Mouse (Mus musculus): ENCODE measurements around the gene Slc30a1. TPM values are rescaled to one million over a fixed set of nuclear protein-coding genes. Genes with fewer than 3 reads are reported as not detected.

Slc30a1 gene
- polyA plus RNA-seq, 1 experiment from 2014 or later: 1.9 TPM

DNA sequence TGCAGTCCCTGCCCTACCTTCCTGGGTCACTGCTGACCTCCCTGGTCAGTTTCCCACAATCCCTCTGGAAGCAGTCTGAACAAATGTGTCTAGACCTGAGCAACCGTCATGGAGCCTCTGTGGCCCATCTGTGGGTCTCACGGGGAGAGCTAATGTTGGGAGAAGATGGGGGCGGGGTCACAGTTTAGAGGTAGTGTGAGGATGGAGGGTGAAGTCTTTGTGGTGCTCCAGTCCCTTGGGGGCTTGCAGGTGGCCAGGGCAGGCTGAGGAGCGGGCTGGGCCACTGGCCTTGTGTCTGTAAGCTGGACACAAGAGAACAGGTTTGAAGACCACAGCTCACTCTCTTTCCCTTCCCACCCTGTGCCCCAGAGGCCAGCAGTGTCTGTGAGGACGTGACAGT, 39.2 kb downstream of the Slc30a1 start:
- Histone ChIP-seq H3K9me3 (ENCODE audit: control insufficient read depth, low read length) (no peaks in the 10 kb centered on the region), H3K9ac (ENCODE audit: low read depth, low read length) (no peak overlapping the region), H3K36me3 (ENCODE audit: control insufficient read depth, insufficient read depth, low read length) (no peaks in the 10 kb centered on the region), H3K4me3 (ENCODE audit: low read depth, low read length) (no peak overlapping the region), H3K27me3 (ENCODE audit: control insufficient read depth, insufficient read depth, low read length) (no peaks in the 10 kb centered on the region), H3K4me1 (replicated peaks; ENCODE audit: control insufficient read depth, insufficient read depth, low read length) (no peaks in the 10 kb centered on the region), H3K4me2 (replicated peaks; ENCODE audit: low read depth, low read length) (no peak overlapping the region), H3K27ac (ENCODE audit: low read depth, low read length) (no peak overlapping the region)
- 87% methylated on average over 5 of the region's 5 CpGs for WGBS
- ATAC-seq (ENCODE audit: low FRiP score) (no peak), DNase-seq (ENCODE audit: low spot score) (no peak)

DNA sequence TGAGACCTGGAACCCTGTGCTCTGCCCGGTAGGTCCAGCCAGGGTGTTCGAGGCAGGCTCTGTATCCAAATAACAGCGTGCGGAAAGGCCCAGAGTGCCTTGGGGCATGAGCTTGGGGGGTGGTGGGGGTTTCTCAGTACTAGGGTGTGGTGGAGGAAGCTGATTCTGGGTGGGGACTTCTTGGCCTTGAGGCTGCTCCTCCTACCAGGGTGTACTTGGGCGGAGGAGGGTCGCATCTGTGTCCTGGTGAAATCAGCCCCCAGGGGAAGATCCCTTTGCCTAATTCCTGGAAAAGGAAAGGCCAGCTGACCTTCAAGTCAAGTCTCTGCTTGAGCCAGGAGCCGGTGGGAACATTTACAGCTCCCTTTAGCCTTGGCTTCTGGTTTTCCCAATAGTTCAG, 39.7 kb downstream of the Slc30a1 start:
- 78% methylated on average over 7 of the region's 7 CpGs for WGBS
- no peaks in the 10 kb centered on the region for H3K27me3 ChIP-seq (ENCODE audit: control insufficient read depth, insufficient read depth, low read length)
- H3K4me2 ChIP-seq (replicated peaks; ENCODE audit: low read depth, low read length): no peak overlapping the region
- H3K4me1 ChIP-seq (replicated peaks; ENCODE audit: control insufficient read depth, insufficient read depth, low read length): no peaks in the 10 kb centered on the region
- no peaks in the 10 kb centered on the region for H3K9me3 ChIP-seq (ENCODE audit: control insufficient read depth, low read length)
- ATAC-seq (ENCODE audit: low FRiP score): no peak
- no peak overlapping the region for H3K9ac ChIP-seq (ENCODE audit: low read depth, low read length)
- no peak for DNase-seq (ENCODE audit: low spot score)
- H3K4me3 ChIP-seq (ENCODE audit: low read depth, low read length): no peak overlapping the region
- no peaks in the 10 kb centered on the region for H3K36me3 ChIP-seq (ENCODE audit: control insufficient read depth, insufficient read depth, low read length)
- no peak overlapping the region for H3K27ac ChIP-seq (ENCODE audit: low read depth, low read length)

DNA sequence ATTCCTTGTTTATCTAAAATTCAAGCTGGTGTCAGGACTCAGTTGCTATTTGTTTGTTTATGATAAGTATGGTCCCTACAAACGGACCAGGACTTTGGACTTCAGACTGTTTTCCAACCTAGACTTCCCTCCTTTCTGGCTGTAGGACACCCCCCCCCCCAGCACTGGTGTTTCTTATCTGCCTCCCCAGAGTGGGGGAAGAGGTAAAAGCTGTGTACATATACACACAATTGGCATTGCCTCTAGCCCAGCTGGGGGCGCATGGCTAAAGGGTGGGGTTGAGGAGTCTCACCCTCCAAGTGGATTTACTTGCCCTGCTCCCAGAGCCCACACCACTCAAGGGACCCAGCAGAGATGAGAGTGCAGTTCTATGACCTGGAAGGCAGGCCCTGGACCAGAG, 40.3 kb downstream of the Slc30a1 start:
- H3K27ac ChIP-seq (ENCODE audit: low read depth, low read length): no peak overlapping the region
- no peak overlapping the region for H3K4me3 ChIP-seq (ENCODE audit: low read depth, low read length)
- WGBS: 83% methylated on average over 2 of the region's 2 CpGs

DNA sequence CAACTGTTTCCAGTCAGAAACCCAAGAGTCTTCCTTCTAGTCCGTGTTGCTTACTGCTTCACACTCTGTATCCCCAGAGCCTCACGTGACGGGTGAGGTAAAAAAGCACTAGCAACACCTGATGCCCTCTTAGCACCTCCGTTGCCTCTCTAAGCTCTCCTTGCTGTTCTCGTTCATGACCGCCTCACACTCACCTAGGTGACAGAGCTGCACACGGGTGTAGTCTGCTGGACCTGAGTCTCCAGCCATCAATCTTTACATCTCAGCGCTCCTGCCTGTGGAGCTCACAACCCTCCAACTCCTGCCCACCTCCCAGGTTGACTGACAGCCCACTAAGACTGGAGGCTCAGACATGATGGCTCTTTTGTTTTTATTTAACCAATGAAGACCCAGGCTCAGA, 41.2 kb downstream of the Slc30a1 start:
- H3K9me3 ChIP-seq (ENCODE audit: control insufficient read depth, low read length): no peaks in the 10 kb centered on the region
- no peak overlapping the region for H3K27ac ChIP-seq (ENCODE audit: low read depth, low read length)
- no peaks in the 10 kb centered on the region for H3K27me3 ChIP-seq (ENCODE audit: control insufficient read depth, insufficient read depth, low read length)
- no peak overlapping the region for H3K9ac ChIP-seq (ENCODE audit: low read depth, low read length)
- H3K36me3 ChIP-seq (ENCODE audit: control insufficient read depth, insufficient read depth, low read length): no peaks in the 10 kb centered on the region
- ATAC-seq (ENCODE audit: low FRiP score) (no peak), DNase-seq (ENCODE audit: low spot score) (no peak)
- H3K4me2 ChIP-seq (replicated peaks; ENCODE audit: low read depth, low read length): no peak overlapping the region
- WGBS: 78% methylated on average over 8 of the region's 8 CpGs
- no peak overlapping the region for H3K4me3 ChIP-seq (ENCODE audit: low read depth, low read length)
- H3K4me1 ChIP-seq (replicated peaks; ENCODE audit: control insufficient read depth, insufficient read depth, low read length): no peaks in the 10 kb centered on the region

More for the DNA sequence above, 40.3 kb downstream of the Slc30a1 start:
- H3K4me1 ChIP-seq (replicated peaks; ENCODE audit: control insufficient read depth, insufficient read depth, low read length): no peaks in the 10 kb centered on the region
- no peaks in the 10 kb centered on the region for H3K27me3 ChIP-seq (ENCODE audit: control insufficient read depth, insufficient read depth, low read length)
- DNase-seq (ENCODE audit: low spot score) (no peak), ATAC-seq (ENCODE audit: low FRiP score) (no peak)
- no peak overlapping the region for H3K9ac ChIP-seq (ENCODE audit: low read depth, low read length)
- H3K4me2 ChIP-seq (replicated peaks; ENCODE audit: low read depth, low read length): no peak overlapping the region
- H3K36me3 ChIP-seq (ENCODE audit: control insufficient read depth, insufficient read depth, low read length): no peaks in the 10 kb centered on the region
- no peaks in the 10 kb centered on the region for H3K9me3 ChIP-seq (ENCODE audit: control insufficient read depth, low read length)

DNA sequence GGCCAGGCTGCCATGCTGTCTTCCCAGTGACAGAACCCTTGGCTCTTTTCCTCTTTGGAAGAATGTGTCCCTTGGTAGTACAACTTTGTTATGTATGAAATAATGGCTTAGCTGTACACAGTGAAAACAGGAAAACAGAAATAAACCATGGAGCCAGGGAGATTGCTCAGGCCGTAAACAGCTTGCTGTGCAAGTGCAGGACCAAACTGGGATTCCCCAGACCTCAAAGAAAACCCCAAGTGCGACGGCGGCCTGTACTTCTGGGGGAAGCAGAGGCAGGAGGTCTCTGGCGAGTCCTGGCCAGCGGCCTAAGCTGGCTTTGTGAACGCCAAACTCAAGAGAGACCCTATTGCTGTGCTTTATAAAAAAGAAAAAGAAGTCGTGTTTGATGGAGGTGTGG, 42.0 kb downstream of the Slc30a1 start:
- Histone ChIP-seq H3K36me3 (ENCODE audit: control insufficient read depth, insufficient read depth, low read length) (no peaks in the 10 kb centered on the region), H3K27ac (ENCODE audit: low read depth, low read length) (no peak overlapping the region), H3K9me3 (ENCODE audit: control insufficient read depth, low read length) (no peaks in the 10 kb centered on the region), H3K4me1 (replicated peaks; ENCODE audit: control insufficient read depth, insufficient read depth, low read length) (no peaks in the 10 kb centered on the region), H3K27me3 (ENCODE audit: control insufficient read depth, insufficient read depth, low read length) (no peaks in the 10 kb centered on the region), H3K4me3 (ENCODE audit: low read depth, low read length) (no peak overlapping the region), H3K4me2 (replicated peaks; ENCODE audit: low read depth, low read length) (no peak overlapping the region), H3K9ac (ENCODE audit: low read depth, low read length) (no peak overlapping the region)
- WGBS: 89% methylated on average over 8 of the region's 8 CpGs
- ATAC-seq (ENCODE audit: low FRiP score): no peak
- DNase-seq (ENCODE audit: low spot score): no peak

DNA sequence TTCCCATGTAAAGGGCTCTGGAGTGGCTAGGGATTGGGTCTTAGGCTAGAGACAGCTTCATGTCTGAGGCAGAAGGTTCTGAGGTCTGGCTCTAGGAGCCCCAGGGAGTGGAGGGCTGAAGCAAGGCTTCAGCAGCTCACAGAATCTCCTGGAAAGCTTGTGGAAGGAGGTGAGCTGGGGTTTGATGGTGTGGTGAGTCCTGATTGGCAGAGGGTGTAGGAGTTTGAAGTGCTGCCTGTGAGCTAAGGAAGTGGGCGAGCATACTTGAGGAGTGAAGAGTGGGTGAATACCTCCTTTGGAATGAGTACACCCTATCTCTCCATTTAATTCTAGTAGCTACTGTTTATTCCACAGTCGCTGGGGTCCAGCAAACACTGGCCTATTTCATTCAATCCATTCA, 44.0 kb downstream of the Slc30a1 start:
- WGBS: 62% methylated on average over 2 of the region's 2 CpGs
- ATAC-seq (ENCODE audit: low FRiP score): no peak
- no peak for DNase-seq (ENCODE audit: low spot score)
- Histone ChIP-seq H3K9ac (ENCODE audit: low read depth, low read length) (no peak overlapping the region), H3K4me3 (ENCODE audit: low read depth, low read length) (no peak overlapping the region), H3K36me3 (ENCODE audit: control insufficient read depth, insufficient read depth, low read length) (no peaks in the 10 kb centered on the region), H3K9me3 (ENCODE audit: control insufficient read depth, low read length) (no peaks in the 10 kb centered on the region), H3K27ac (ENCODE audit: low read depth, low read length) (no peak overlapping the region), H3K4me1 (replicated peaks; ENCODE audit: control insufficient read depth, insufficient read depth, low read length) (no peaks in the 10 kb centered on the region), H3K4me2 (replicated peaks; ENCODE audit: low read depth, low read length) (no peak overlapping the region), H3K27me3 (ENCODE audit: control insufficient read depth, insufficient read depth, low read length) (no peaks in the 10 kb centered on the region)

DNA sequence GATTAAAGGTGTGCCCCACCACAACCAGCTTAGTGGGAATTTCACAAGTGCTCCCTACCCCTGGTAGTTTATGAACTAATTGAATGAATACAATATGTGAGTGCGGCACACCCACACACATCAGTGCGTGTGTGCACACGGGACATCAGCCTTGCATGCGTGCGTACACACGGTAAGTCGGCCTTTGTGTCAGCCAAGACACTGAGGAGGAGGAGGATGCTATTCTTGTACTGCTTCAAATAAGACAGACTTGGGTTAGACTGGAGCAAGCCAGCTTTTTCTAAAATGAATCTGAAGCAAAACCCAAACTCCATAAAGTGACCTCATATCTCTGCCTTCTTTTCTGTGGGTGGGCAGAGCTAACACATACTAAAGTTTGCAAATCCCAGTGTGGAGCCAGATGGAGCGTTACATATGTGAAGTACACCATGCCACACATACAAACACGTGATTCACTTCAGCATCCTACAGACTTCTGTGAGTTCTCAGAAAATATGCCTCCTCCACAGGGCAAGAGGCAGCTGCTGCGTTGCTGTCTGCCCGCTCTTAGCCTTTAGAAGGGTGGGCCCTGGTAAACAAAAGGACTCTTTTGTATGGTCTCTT, 46.3 kb downstream of the Slc30a1 start:
- Histone ChIP-seq H3K27me3 (ENCODE audit: control insufficient read depth, insufficient read depth, low read length) (no peaks in the 10 kb centered on the region), H3K9ac (ENCODE audit: low read depth, low read length) (no peak overlapping the region), H3K4me2 (replicated peaks; ENCODE audit: low read depth, low read length) (no peak overlapping the region), H3K27ac (ENCODE audit: low read depth, low read length) (no peak overlapping the region), H3K36me3 (ENCODE audit: control insufficient read depth, insufficient read depth, low read length) (no peaks in the 10 kb centered on the region), H3K4me1 (replicated peaks; ENCODE audit: control insufficient read depth, insufficient read depth, low read length) (no peaks in the 10 kb centered on the region), H3K4me3 (ENCODE audit: low read depth, low read length) (no peak overlapping the region), H3K9me3 (ENCODE audit: control insufficient read depth, low read length) (no peaks in the 10 kb centered on the region)
- ATAC-seq (ENCODE audit: low FRiP score): no peak
- 89% methylated on average over 11 of the region's 11 CpGs for WGBS
- no peak for DNase-seq (ENCODE audit: low spot score)

DNA sequence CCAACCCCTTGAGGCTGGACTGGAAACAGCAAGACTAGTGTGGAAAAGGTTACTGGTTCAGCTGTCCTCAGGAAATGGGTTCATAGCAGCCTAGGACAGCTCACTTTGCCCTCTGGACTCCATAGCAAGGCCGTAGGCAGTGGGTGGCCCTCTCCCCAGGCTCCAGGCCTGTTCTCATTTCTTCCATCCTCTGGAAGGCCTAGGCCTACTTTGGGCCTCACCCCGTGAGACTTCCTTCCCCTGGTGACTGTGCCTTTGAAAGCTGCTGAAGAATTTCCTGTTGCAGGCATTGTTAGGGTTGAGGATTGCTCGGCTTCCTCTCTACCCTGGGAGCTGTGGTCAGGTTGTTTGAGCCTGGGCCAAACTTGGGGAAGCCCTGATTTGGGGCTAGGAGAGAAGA, 48.5 kb downstream of the Slc30a1 start:
- Histone ChIP-seq H3K36me3 (ENCODE audit: control insufficient read depth, insufficient read depth, low read length) (no peaks in the 10 kb centered on the region), H3K4me2 (replicated peaks; ENCODE audit: low read depth, low read length) (no peak overlapping the region), H3K27ac (ENCODE audit: low read depth, low read length) (no peak overlapping the region), H3K4me1 (replicated peaks; ENCODE audit: control insufficient read depth, insufficient read depth, low read length) (no peaks in the 10 kb centered on the region), H3K4me3 (ENCODE audit: low read depth, low read length) (no peak overlapping the region), H3K9ac (ENCODE audit: low read depth, low read length) (no peak overlapping the region), H3K9me3 (ENCODE audit: control insufficient read depth, low read length) (no peaks in the 10 kb centered on the region), H3K27me3 (ENCODE audit: control insufficient read depth, insufficient read depth, low read length) (no peaks in the 10 kb centered on the region)
- ATAC-seq (ENCODE audit: low FRiP score): no peak
- no peak for DNase-seq (ENCODE audit: low spot score)
- 67% methylated on average over 3 of the region's 3 CpGs for whole genome bisulfite sequencing

DNA sequence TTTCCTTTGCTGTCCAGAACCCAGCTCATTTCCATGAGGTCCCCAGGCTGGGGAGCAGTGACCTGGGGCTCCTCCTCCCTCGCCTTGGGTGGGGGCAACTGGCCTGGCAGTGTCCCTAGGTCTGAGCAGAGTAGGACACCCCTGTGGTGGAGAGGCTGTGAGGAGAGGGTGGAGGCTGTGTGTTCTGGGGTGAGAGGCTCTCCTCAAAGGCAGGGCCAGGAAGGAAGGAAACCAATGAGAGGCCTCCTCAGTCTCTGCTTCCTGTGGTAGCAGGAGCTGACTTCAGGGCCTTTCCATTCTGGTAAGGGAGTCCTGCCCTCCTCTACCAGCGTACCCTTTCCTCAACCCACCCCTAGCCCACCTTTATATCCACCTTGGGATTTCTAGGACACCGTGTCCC, 49.7 kb downstream of the Slc30a1 start:
- no peak for DNase-seq (ENCODE audit: low spot score)
- Histone ChIP-seq H3K4me1 (replicated peaks; ENCODE audit: control insufficient read depth, insufficient read depth, low read length) (no peaks in the 10 kb centered on the region), H3K4me2 (replicated peaks; ENCODE audit: low read depth, low read length) (no peak overlapping the region), H3K27me3 (ENCODE audit: control insufficient read depth, insufficient read depth, low read length) (no peaks in the 10 kb centered on the region), H3K9ac (ENCODE audit: low read depth, low read length) (no peak overlapping the region), H3K4me3 (ENCODE audit: low read depth, low read length) (no peak overlapping the region), H3K36me3 (ENCODE audit: control insufficient read depth, insufficient read depth, low read length) (no peaks in the 10 kb centered on the region), H3K9me3 (ENCODE audit: control insufficient read depth, low read length) (no peaks in the 10 kb centered on the region), H3K27ac (ENCODE audit: low read depth, low read length) (no peak overlapping the region)
- ATAC-seq (ENCODE audit: low FRiP score): no peak
- WGBS: 84% methylated on average over 3 of the region's 3 CpGs

Measured in hindbrain, embryonic 11.5 days (tissue).